Mouse (Mus musculus): Measurements from ENCODE around the gene Atp13a4. TPM values are rescaled to one million over a fixed set of nuclear protein-coding genes. Genes with fewer than 3 reads are reported as not detected.

Atp13a4 gene
- polyA plus RNA-seq, 1 experiment from 2014 or later: 0.99 TPM

DNA sequence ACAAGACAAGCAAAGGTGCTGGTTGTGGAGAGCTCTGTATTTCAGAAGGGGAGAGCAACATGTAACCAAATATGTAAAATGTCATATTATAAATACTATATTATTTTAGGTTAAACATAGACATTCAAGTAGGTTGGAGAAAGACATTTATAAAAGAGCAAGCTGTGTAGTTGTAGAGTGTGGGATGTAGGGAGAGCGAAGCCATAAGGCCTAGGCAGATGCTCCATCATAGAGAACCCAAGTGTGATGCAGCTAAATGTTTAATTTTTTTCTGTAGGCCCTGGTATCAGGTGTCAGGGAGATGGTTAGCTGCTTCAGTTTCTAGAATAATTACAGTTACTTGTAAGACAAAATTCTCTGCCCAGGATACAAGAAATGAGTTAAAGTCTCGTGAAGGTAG, 87.8 kb downstream of the Atp13a4 start:
- no peak for ATAC-seq (ENCODE audit: low FRiP score)
- Histone ChIP-seq H3K27me3 (no peaks in the 10 kb centered on the region), H3K27ac (no peak overlapping the region), H3K4me1 (replicated peaks) (no peaks in the 10 kb centered on the region), H3K4me3 (no peak overlapping the region), H3K9ac (no peak overlapping the region), H3K36me3 (no peaks in the 10 kb centered on the region), H3K4me2 (no peak overlapping the region), H3K9me3 (no peaks in the 10 kb centered on the region)
- 94% methylated on average over 2 of the region's 2 CpGs for WGBS

DNA sequence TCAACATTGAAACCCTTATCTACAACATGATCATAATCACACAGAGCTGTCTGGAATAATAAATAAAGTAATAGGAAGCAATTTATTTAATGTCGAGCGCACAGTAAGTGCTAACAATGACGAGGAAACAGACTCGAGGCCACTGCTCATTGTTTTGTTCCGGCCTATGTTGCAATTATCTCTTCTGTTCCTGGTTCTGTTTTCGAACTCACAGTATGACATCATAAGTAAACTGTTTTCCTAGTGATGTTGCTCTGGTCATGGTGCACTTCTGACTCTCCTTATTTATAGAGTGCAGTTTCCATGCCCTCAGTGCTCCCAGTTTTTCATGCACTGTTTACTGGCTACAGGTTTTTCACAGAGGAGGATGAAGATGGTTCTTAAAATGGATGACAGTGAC, 91.4 kb downstream of the Atp13a4 start:
- Histone ChIP-seq H3K36me3 (no peaks in the 10 kb centered on the region), H3K9me3 (no peaks in the 10 kb centered on the region), H3K9ac (no peak overlapping the region), H3K4me2 (no peak overlapping the region), H3K27me3 (no peaks in the 10 kb centered on the region), H3K4me3 (no peak overlapping the region), H3K27ac (no peak overlapping the region), H3K4me1 (replicated peaks) (no peaks in the 10 kb centered on the region)
- ATAC-seq (ENCODE audit: low FRiP score): no peak
- WGBS: 86% methylated on average over 6 of the region's 6 CpGs

DNA sequence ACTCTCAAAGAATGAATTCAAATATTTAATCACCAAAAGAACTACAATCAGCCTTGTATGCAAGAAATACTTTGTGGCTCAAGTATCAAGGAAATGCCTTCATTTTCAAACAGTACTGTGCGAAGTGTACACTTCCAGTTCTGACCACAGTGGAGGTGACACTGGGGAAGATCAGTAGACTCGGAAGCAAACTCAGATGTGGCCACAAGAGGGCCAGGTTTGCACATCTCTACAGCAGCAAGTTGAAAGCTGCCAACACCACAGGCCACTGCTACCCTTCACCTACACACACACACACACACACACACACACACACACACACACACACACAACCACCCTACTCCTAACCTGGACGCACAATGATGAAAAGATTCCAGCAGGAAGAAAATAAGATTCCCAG, 93.0 kb downstream of the Atp13a4 start:
- no peaks in the 10 kb centered on the region for H3K4me1 ChIP-seq (replicated peaks)
- no peaks in the 10 kb centered on the region for H3K36me3 ChIP-seq
- no peak overlapping the region for H3K4me3 ChIP-seq
- H3K4me2 ChIP-seq: no peak overlapping the region
- WGBS: 72% methylated on average over 3 of the region's 3 CpGs
- H3K9ac ChIP-seq: no peak overlapping the region
- ATAC-seq (ENCODE audit: low FRiP score): 0 out of 2 replicates have a peak, but pooled peaks have one; percentile 39
- H3K9me3 ChIP-seq: no peaks in the 10 kb centered on the region
- no peaks in the 10 kb centered on the region for H3K27me3 ChIP-seq
- no peak overlapping the region for H3K27ac ChIP-seq

DNA sequence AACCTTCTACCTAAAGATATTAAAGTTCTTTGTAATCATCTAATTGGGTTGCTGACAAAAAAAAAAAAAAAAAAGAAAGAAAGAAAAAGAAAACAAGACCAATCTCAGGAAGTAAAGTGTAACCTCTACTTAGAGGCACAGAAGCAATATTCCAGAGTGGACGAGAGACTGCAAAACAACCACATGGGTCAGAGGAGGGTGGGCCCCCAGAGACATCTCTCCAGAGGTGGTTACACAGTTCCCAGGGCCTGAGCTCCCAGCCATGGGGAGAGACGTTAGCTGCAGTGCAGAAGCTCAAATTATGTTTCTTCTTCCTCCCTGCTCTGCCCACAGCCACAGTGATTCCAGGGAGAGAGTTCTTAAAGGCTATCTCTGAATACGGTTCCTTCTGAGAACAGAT, 102.5 kb downstream of the Atp13a4 start:
- no peaks in the 10 kb centered on the region for H3K27me3 ChIP-seq
- no peak overlapping the region for H3K27ac ChIP-seq
- peaks cover 8% of the 10 kb centered on the region; the same call in 1 of the 2 replicates for H3K4me1 ChIP-seq (replicated peaks)
- 61% methylated on average over 3 of the region's 3 CpGs for WGBS
- no peak overlapping the region for H3K4me3 ChIP-seq
- H3K9ac ChIP-seq: no peak overlapping the region
- no peaks in the 10 kb centered on the region for H3K36me3 ChIP-seq
- ATAC-seq (ENCODE audit: low FRiP score): no peak
- H3K4me2 ChIP-seq: no peak overlapping the region
- H3K9me3 ChIP-seq: no peaks in the 10 kb centered on the region

DNA sequence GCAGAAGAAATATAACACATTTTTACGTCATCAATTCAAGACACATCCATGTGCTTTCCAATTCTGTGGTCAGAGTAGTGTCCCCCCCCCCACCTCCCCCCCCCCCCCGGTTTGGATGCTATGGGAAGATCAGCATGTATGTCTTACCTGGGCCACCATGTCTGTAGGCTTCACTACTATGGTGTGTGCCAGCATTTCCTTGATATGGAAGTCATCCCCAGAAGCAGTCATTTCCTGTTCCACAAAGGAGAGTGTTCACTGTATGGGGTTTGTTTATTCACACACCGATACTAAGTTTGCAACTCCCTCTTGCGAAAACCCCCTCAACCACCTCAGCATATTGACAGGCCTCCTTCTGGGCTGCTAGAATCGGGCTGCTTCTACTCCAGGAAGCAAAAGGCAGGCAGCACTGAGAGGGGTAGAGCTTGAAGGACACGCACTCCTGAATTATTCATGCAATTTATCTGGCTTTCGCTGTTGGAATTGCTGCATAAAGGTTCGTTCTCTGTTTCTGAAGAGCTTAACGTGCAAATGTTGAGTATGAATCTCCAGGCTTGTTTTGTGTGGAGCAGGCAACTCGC, 103.2 kb downstream of the Atp13a4 start:
- H3K4me2 ChIP-seq: no peak overlapping the region
- no peak overlapping the region for H3K9ac ChIP-seq
- H3K27ac ChIP-seq: peak overlapping the region; percentile 44; the same call in 1 of the 2 replicates
- no peak for ATAC-seq (ENCODE audit: low FRiP score)
- peaks cover 8% of the 10 kb centered on the region; the same call in 1 of the 2 replicates for H3K4me1 ChIP-seq (replicated peaks)
- 66% methylated on average over 10 of the region's 10 CpGs for WGBS
- H3K4me3 ChIP-seq: no peak overlapping the region
- no peaks in the 10 kb centered on the region for H3K27me3 ChIP-seq
- H3K9me3 ChIP-seq: no peaks in the 10 kb centered on the region
- no peaks in the 10 kb centered on the region for H3K36me3 ChIP-seq

DNA sequence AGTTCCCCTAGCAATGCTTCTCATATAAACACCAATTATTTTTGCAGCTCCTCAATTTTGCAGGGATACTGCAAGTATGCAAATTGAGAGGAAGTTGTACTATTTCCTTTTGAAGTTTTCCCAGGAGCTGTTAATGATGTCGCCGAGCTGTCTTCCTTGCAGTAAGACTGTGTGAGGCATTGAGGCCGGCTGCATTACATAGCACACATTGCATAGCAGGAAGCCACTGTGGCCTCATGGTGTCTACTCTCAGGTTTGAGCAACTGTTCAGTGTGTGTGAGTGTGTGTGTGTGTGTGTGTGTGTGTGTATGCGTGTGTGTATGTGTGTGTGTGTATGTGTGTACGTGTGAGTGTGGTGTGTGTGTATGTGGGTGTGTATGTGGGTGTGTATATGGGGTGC, 106.6 kb downstream of the Atp13a4 start:
- no peak overlapping the region for H3K9ac ChIP-seq
- H3K36me3 ChIP-seq: no peaks in the 10 kb centered on the region
- H3K4me3 ChIP-seq: no peak overlapping the region
- no peak overlapping the region for H3K27ac ChIP-seq
- H3K9me3 ChIP-seq: no peaks in the 10 kb centered on the region
- no peaks in the 10 kb centered on the region for H3K27me3 ChIP-seq
- H3K4me1 ChIP-seq (replicated peaks): peaks cover 8% of the 10 kb centered on the region; the same call in 1 of the 2 replicates
- 89% methylated on average over 5 of the region's 5 CpGs for WGBS
- no peak for ATAC-seq (ENCODE audit: low FRiP score)
- H3K4me2 ChIP-seq: no peak overlapping the region

DNA sequence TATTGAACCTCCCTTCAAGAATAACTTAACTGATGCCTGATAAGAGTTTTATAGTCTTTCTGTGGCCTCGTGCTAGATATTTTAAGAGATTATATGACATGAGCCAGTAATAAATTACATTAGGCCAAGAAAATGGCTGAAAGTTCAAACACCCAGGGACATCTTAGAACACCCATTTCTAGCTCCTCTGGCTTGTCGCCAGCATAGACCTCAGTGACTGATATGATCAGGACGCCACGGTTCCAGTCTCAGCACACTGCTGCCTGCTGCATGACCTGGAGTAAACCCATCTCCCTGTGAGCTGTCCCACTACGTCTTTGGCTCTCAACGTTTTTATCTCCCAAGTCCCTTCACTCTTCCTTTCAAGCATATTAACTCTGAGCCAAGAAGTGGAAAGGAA, 108.9 kb downstream of the Atp13a4 start:
- H3K9me3 ChIP-seq: no peaks in the 10 kb centered on the region
- no peak for ATAC-seq (ENCODE audit: low FRiP score)
- no peak overlapping the region for H3K27ac ChIP-seq
- no peak overlapping the region for H3K4me2 ChIP-seq
- H3K27me3 ChIP-seq: no peaks in the 10 kb centered on the region
- H3K4me3 ChIP-seq: no peak overlapping the region
- no peaks in the 10 kb centered on the region for H3K4me1 ChIP-seq (replicated peaks)
- H3K9ac ChIP-seq: no peak overlapping the region
- 83% methylated on average over 6 of the region's 6 CpGs for WGBS
- no peaks in the 10 kb centered on the region for H3K36me3 ChIP-seq

DNA sequence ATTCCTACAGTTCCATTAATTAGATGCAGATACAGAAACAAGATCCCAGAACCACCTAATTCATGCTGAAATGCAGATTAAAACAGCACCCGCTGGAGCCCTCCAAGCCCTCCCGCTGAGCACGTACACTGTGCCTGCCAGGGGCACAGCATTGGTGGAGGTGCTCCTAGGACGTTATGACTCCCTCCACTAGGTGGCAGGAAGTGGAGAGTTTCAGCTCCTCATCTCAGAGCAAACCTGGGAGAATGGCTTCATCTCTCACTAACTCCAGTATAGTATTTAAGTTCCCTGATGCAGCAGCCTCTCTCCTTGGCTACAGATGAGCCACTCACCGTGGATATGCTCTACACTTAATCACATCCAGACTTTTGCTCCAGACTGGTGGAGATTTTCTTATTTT, 110.0 kb downstream of the Atp13a4 start:
- no peak overlapping the region for H3K4me3 ChIP-seq
- H3K36me3 ChIP-seq: no peaks in the 10 kb centered on the region
- H3K9ac ChIP-seq: no peak overlapping the region
- H3K4me2 ChIP-seq: no peak overlapping the region
- no peaks in the 10 kb centered on the region for H3K27me3 ChIP-seq
- ATAC-seq (ENCODE audit: low FRiP score): 0 out of 2 replicates have a peak, but pooled peaks have one; percentile 61
- H3K9me3 ChIP-seq: no peaks in the 10 kb centered on the region
- no peaks in the 10 kb centered on the region for H3K4me1 ChIP-seq (replicated peaks)
- H3K27ac ChIP-seq: no peak overlapping the region
- WGBS: 21% methylated on average over 5 of the region's 5 CpGs

DNA sequence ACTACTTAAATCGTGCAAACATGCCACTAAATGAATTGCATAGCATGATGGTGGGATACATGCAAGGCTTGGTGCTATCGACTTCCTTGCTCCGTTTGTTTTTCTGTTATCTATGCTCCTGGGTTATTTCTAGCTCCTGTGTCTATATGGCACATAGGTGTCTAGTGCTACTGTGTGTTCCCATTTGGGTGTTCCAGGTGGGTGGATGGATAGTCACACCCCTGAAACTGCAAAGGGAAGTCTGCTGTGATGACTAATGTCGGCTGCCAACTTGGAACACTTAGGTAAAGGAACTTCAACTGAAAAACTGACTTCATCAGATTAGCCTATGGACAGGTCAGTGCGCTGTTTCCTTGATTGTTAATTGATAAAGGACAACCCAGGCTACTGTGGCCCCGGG, 129.8 kb downstream of the Atp13a4 start:
- Histone ChIP-seq H3K4me2 (no peak overlapping the region), H3K9me3 (no peaks in the 10 kb centered on the region), H3K27me3 (no peaks in the 10 kb centered on the region), H3K9ac (no peak overlapping the region), H3K27ac (no peak overlapping the region), H3K36me3 (no peaks in the 10 kb centered on the region), H3K4me1 (replicated peaks) (no peaks in the 10 kb centered on the region), H3K4me3 (no peak overlapping the region)
- WGBS: 92% methylated on average over 6 of the region's 6 CpGs
- ATAC-seq (ENCODE audit: low FRiP score): no peak

DNA sequence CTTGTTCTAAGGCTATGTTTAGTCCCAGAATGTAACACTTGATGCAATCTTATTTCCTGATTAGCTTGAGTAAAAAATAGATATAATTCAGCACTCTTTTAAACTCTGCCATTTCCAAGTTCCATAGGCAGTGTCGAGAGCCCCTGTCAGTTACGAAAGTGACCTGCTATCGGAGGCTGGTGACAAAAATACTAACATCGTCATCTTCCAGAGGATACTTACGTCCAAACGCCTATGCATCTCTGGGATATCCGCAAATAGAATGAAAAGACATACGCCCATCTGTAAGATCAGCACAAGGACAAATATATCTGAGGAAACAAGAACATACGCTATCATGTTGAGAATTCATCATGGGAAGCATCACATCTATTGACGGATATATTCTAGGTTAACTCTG, 137.3 kb downstream of the Atp13a4 start:
- WGBS: 94% methylated on average over 10 of the region's 10 CpGs
- Histone ChIP-seq H3K27ac (no peak overlapping the region), H3K9ac (no peak overlapping the region), H3K4me1 (replicated peaks) (no peaks in the 10 kb centered on the region), H3K4me2 (no peak overlapping the region), H3K36me3 (no peaks in the 10 kb centered on the region), H3K27me3 (no peaks in the 10 kb centered on the region), H3K4me3 (no peak overlapping the region), H3K9me3 (no peaks in the 10 kb centered on the region)
- ATAC-seq (ENCODE audit: low FRiP score): no peak

DNA sequence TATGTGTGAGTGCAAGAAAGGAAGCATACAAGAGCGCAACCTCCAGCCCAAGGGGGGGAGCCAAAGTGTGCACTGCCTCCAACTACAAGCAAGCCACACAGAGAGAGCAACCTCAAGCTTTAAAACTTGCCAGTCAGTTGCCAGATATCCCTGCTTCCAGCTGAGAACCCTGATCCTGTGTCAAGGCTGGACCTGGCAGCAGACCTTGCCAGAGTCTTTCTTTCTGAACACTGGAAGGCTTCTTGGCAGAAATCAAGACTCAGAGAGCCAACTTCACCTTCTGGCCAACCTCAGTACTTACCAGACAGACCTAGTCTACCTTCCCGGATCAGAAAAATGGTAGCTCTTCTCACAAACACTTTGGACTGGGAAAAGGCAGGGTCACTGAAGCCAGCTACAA, 145.6 kb downstream of the Atp13a4 start:
- WGBS: 95% methylated on average over 2 of the region's 2 CpGs

DNA sequence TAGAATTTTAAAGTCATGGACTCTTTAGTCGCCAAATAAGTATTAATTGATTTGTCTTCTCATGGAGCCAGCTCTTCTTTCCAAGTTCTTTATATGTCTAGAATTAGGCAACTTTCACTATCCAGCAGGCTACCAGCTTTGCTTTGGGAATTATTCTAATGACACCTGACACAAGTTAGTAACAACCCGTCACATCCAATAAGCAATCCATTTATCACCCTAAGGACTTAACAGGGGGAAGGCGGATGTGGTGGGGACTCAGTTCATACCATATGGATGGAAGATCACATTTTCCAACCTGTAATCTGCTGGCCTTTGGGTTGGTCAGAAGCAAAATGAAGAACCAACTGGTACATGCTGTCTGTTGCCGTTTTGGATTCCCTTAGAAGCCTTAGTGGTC, 159.9 kb downstream of the Atp13a4 start:
- no peak overlapping the region for H3K9ac ChIP-seq
- no peak overlapping the region for H3K4me2 ChIP-seq
- H3K36me3 ChIP-seq: no peaks in the 10 kb centered on the region
- no peak for ATAC-seq (ENCODE audit: low FRiP score)
- no peaks in the 10 kb centered on the region for H3K9me3 ChIP-seq
- H3K27ac ChIP-seq: no peak overlapping the region
- no peak overlapping the region for H3K4me3 ChIP-seq
- H3K4me1 ChIP-seq (replicated peaks): no peaks in the 10 kb centered on the region
- 92% methylated on average over 4 of the region's 4 CpGs for WGBS
- no peaks in the 10 kb centered on the region for H3K27me3 ChIP-seq

More for the DNA sequence above, 145.6 kb downstream of the Atp13a4 start:
- ATAC-seq (ENCODE audit: low FRiP score): no peak
- Histone ChIP-seq H3K4me1 (replicated peaks) (no peaks in the 10 kb centered on the region), H3K4me3 (no peak overlapping the region), H3K27ac (no peak overlapping the region), H3K9ac (no peak overlapping the region), H3K4me2 (no peak overlapping the region), H3K9me3 (no peaks in the 10 kb centered on the region), H3K27me3 (no peaks in the 10 kb centered on the region), H3K36me3 (no peaks in the 10 kb centered on the region)

DNA sequence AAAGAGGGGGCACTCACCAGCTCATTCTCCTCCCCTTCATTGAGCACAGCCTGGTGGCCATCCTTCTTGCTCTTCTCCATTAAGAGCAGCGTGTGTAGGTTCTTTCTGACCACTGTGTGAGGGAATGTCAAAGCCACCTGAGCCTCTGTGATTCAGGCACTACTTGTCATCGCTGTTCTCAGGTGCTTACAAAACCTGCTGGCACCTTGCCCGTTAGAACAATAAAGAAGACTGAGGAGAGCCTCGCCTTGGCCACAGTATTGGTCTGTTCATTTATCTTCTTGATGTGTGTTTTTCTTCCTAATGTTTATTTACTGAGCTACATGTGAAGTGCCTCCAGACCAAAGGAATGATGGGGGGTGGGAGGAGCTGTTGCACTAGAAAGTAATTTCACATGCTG, 166.2 kb downstream of the Atp13a4 start, which contains the start of gene Atp13a5:
Atp13a5 (minus strand) TSS at position 275 of the 400 bp plus-strand sequence.
- Histone ChIP-seq H3K27me3 (no peaks in the 10 kb centered on the region), H3K9me3 (no peaks in the 10 kb centered on the region), H3K4me3 (no peak within 1 kb of the TSS), H3K36me3 (no peaks in the 10 kb centered on the region), H3K27ac (no peak within 1 kb of the TSS), H3K4me1 (replicated peaks) (no peaks in the 10 kb centered on the region), H3K9ac (no peak within 1 kb of the TSS), H3K4me2 (no peak within 1 kb of the TSS)
- WGBS: 82% methylated on average over 4 of the region's 4 CpGs
- ATAC-seq (ENCODE audit: low FRiP score): no peak
